Mouse (Mus musculus): Measurements from ENCODE around the gene Pde6b.

The Pde6b gene

DNA sequence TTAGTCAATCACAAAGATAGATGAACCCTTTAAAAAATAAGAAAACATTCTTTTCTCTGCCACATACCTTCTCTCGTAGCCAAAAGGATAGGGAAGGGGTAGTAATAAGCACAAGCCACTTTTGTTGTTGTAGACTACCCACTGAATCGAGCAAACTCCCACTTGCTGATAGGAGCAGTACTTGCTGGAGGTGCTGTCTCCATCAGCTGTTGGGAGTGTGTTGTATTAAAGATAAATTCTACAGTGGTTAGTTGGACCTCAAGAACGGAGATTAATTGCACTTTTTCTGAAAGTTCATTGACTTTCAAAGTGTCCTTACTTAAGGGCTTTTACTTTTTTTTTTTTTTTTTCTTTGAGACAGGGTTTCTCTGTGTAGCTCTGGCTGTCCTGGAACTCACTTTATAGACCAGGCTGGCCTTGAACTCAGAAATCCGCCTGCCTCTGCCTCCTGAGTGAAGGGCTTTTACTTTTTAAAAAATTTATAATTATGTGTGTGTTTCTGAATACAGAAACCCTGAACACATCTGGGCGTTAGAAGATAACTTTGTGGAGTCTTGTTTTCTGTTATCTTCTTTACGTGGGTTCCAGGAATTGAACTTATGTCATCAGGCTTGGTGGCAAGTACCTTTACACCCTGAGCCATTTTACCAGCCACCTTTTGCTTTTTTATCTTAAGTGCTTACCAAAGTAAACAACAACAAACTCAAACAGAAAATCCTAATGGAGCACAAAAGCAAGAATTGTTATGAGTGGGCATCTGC lies 77.1 kb downstream of the Pde6b start:
- no peak for DNase-seq

DNA sequence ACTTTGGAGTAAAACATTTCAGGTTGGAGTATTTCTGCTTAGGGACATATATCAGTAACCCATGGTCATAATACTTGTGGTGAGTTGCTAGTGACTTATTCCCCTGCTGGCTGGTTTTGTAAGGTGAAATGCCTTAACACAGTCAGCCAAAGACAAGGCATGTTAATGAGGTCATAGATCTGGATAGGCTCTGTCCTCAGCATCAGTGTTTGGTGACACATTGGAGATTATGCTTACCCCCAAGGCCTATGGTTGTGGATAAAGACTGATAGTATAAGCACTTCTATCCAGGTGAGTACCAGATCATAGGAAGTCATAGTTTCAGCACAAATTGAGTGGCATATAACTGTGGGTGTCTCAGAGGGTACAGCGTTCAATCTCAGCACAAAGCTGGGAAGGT lies 78.5 kb downstream of the Pde6b start:
- DNase-seq: no peak

DNA sequence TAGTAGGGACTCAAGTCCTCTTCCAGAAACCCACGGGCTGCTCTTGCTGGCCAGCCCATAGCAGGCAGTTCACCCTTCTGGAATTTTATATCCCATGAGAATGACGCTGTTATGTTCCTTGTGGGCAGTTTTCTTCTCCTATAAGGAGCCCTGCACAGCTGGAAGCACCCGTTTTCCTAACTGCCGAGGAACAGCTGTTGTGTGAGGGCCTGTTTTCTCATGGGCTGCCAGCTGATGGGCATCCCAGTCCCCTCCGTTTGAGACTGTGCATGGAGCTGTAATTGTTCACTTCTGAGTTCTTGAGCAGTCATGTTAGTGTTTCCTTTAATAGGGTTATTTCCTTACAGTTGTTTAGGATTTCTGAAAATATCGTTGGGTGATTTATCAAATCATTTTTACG lies 81.4 kb downstream of the Pde6b start:
- no peak for DNase-seq

DNA sequence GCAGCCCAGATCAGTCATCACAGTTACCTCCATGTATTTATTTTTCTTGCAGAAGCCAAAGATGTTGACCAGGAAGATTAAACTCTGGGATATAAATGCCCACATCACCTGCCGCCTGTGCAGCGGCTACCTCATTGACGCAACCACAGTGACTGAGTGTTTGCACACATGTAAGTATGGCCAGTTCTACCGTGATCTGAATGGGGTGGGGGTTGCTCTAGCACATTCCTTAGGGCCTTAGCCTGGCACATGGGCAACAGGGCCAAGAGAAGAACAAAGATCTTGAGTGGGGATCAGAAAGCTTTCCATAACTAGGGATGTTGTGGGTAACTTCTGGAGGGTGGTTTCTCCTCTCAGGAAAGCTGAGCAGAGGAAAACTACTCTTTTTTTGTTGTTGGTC lies 85.5 kb downstream of the Pde6b start:
- DNase-seq: no peak

DNA sequence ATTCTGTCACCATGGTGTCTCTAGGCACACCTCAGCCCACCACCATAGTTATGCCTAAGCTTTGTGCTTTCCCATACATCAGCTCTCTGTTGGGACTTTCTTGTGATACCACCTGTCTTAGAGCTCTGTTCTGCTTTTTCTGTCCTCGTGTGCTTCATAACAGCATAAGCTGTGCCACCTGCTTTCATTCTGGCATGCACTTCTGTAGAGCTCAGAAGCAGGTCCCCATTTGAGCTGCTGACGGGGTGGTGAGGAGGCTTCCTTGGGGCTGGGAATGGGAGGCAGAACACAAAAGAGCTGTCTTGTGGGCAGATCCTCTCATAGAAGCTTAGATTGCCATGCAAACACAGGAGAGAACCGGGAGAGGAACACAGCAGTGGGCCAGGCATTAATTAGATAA lies 87.8 kb downstream of the Pde6b start:
- no peak for DNase-seq

Data from kidney, adult 11 months (tissue).